Mouse (Mus musculus) C3H10T1/2 (cell line): ENCODE data around the gene Olfr205. TPM values are rescaled to one million over a fixed set of nuclear protein-coding genes. Genes with fewer than 3 reads are reported as not detected.

Experiments used
- polyA plus RNA-seq, 2 experiments: library from polyadenylated mRNA; unstranded; fragments of >200 nt; fragmentation: generic; extraction: Trizol; gene quantifications; one replicate each; pipeline ENCODE4 v1.2.1; 2012; ENCODE audit warnings: missing spikeins in 2 of 2

Gene Olfr205
- polyA plus RNA-seq, result not detected

GRCm38 (mm10) chr16:59331038-59331437 lies at the start of gene Olfr205:
Olfr205 (minus strand) TSS chr16:59331138.

GRCm38 (mm10) chr16:59363893-59364292 lies 33.0 kb upstream of the Olfr205 start, which contains the start of gene Olfr209:
Olfr209 (minus strand) TSS chr16:59363993.

GRCm38 (mm10) chr16:59349146-59349545 lies 18.2 kb upstream of the Olfr205 start, which contains the start of gene Olfr206:
Olfr206 (minus strand) TSS chr16:59349246.

GRCm38 (mm10) chr16:59318148-59318547 lies 12.8 kb downstream of the Olfr205 start, which contains the start of gene Olfr204:
Olfr204 (minus strand) TSS chr16:59318248.

GRCm38 (mm10) chr16:59298581-59298980 lies 32.4 kb downstream of the Olfr205 start, which contains the start of gene Olfr203:
Olfr203 (plus strand) TSS chr16:59298881.

GRCm38 (mm10) chr16:59286693-59287092 lies 44.2 kb downstream of the Olfr205 start, which contains the start of gene Olfr202:
Olfr202 (minus strand) TSS chr16:59286793.

Other genes starting within 250 kb of the Olfr205 start
- gene Olfr191, start 241.3 kb downstream of the Olfr205 start, polyA plus RNA-seq, result not detected
- gene Olfr193, start 219.3 kb downstream of the Olfr205 start, polyA plus RNA-seq, result not detected
- not detected for gene Olfr194, start 210.1 kb downstream of the Olfr205 start, polyA plus RNA-seq
- gene Olfr195, start 184.1 kb downstream of the Olfr205 start, polyA plus RNA-seq, result not detected
- gene Olfr196, start 160.7 kb downstream of the Olfr205 start, polyA plus RNA-seq, result not detected
- gene Olfr198, start 127.6 kb downstream of the Olfr205 start, polyA plus RNA-seq, result not detected
- not detected for gene Olfr199, start 111.4 kb downstream of the Olfr205 start, polyA plus RNA-seq
- gene Olfr201, start 58.5 kb downstream of the Olfr205 start, polyA plus RNA-seq, result not detected
- gene Olfr202, start 44.3 kb downstream of the Olfr205 start, polyA plus RNA-seq, result not detected
- not detected for gene Olfr203, start 32.3 kb downstream of the Olfr205 start, polyA plus RNA-seq
- not detected for gene Olfr204, start 12.9 kb downstream of the Olfr205 start, polyA plus RNA-seq
- gene Olfr206, start 18.1 kb upstream of the Olfr205 start, polyA plus RNA-seq, result not detected
- not detected for gene Olfr209, start 32.9 kb upstream of the Olfr205 start, polyA plus RNA-seq
- gene Gabrr3, start 76.2 kb upstream of the Olfr205 start, polyA plus RNA-seq, result not detected
- gene Riox2, start 140.6 kb upstream of the Olfr205 start, polyA plus RNA-seq, result 1 to 10 TPM; 4.4 to 7.5 TPM